Mouse (Mus musculus): ENCODE measurements around the gene Vstm4. TPM values are rescaled to one million over a fixed set of nuclear protein-coding genes. Genes with fewer than 3 reads are reported as not detected.

Gene Vstm4
- total and polyA plus RNA-seq, 3 experiments = not detected

GRCm38 (mm10) chr14:32909112-32909511, 52.6 kb downstream of the Vstm4 start:
- TF ChIP-seq GABPA (IDR thresholded peaks at IDR 0.05; ENCODE audit: insufficient replicate concordance, low read depth, low read length) (no peak), E2F4 (IDR thresholded peaks at IDR 0.05; ENCODE audit: insufficient replicate concordance, low read depth, low read length) (no peak), ELF1 (IDR thresholded peaks at IDR 0.05; ENCODE audit: low read depth, low read length) (no peak), RCOR1 (conservative IDR thresholded peaks at IDR 0.05; ENCODE audit: low read depth, low read length) (no peak), CTCF (conservative IDR thresholded peaks at IDR 0.05 in 1 of 2, IDR thresholded peaks at IDR 0.05 in 1 of 2; ENCODE audit: low read depth in 2 of 2, low read length in 2 of 2) (no peak), SMC3 (IDR thresholded peaks at IDR 0.05; ENCODE audit: low read depth, low read length) (no peak), POLR2AphosphoS2 (IDR thresholded peaks at IDR 0.05; ENCODE audit: low read depth, low read length) (no peak), ZMIZ1 (IDR thresholded peaks at IDR 0.05; ENCODE audit: low read depth, low read length) (no peak), EP300 (IDR thresholded peaks at IDR 0.05; ENCODE audit: low read length) (no peak), RAD21 (IDR thresholded peaks at IDR 0.05; ENCODE audit: low read depth, low read length) (no peak), JUN (IDR thresholded peaks at IDR 0.05; ENCODE audit: insufficient read depth, low read depth, low read length) (no peak), SIN3A (IDR thresholded peaks at IDR 0.05; ENCODE audit: low read length) (no peak), CHD2 (IDR thresholded peaks at IDR 0.05; ENCODE audit: low read length) (no peak), ETS1 (conservative IDR thresholded peaks at IDR 0.05; ENCODE audit: low read depth, low read length) (no peak), IRF4 (IDR thresholded peaks at IDR 0.05; ENCODE audit: low read depth, low read length) (no peak), TCF12 (IDR thresholded peaks at IDR 0.05; ENCODE audit: low read depth, low read length) (no peak), ZC3H11A (IDR thresholded peaks at IDR 0.05; ENCODE audit: low read depth, low read length) (no peak), HCFC1 (IDR thresholded peaks at IDR 0.05; ENCODE audit: low read depth, low read length) (no peak), MYC (IDR thresholded peaks at IDR 0.05; ENCODE audit: low read depth, low read length) (no peak)
- H3K4me1 ChIP-seq (ENCODE audit: control insufficient read depth in 1 of 2, insufficient read depth in 2 of 2) = peaks cover 0 to 4% of the 10 kb centered on the region in 2 experiments; a peak in 1 of 4 replicates
- H3K27ac ChIP-seq (ENCODE audit: insufficient read depth, low read depth) = no peak overlapping the region
- H3K9ac ChIP-seq (ENCODE audit: insufficient read depth, low read depth) = no peak overlapping the region
- no peak overlapping the region for H3K4me2 ChIP-seq (ENCODE audit: insufficient read depth, low read depth, poor library complexity, severe bottlenecking)
- no peaks in the 10 kb centered on the region for H3K79me2 ChIP-seq (replicated peaks; ENCODE audit: control insufficient read depth, extremely low read depth, insufficient read depth, poor library complexity, severe bottlenecking)
- in situ Hi-C loops (cut with MboI; ENCODE audit: low pct_ligation_motif_present, low pct_unique_long_range_greater_than_20kb, low sequenced_read_pairs) (no loop called here), dilution Hi-C loops (cut with MboI; ENCODE audit: extremely low pct_ligation_motif_present, extremely low pct_unique_long_range_greater_than_20kb, low sequenced_read_pairs) (no loop called here)
- DNase-seq (ENCODE audit: extremely low read depth) = no peak
- H3K4me3 ChIP-seq (replicated peaks in 1 of 3; ENCODE audit: low read depth in 2 of 3, low read length in 2 of 3, poor library complexity in 1 of 3) = no peak overlapping the region
- H3K9me3 ChIP-seq (replicated peaks; ENCODE audit: low read length) = no peaks in the 10 kb centered on the region
- no peaks in the 10 kb centered on the region for H3K27me3 ChIP-seq (replicated peaks)
- H3K36me3 ChIP-seq (replicated peaks in 1 of 2; ENCODE audit: control insufficient read depth in 1 of 2, insufficient read depth in 1 of 2, low read length in 1 of 2) = no peaks in the 10 kb centered on the region

- Histone ChIP-seq H3K4me1 (ENCODE audit: control insufficient read depth in 1 of 2, insufficient read depth in 2 of 2) (peaks cover 0 to 4% of the 10 kb centered on the region in 2 experiments; a peak in 1 of 4 replicates), H3K36me3 (replicated peaks in 1 of 2; ENCODE audit: control insufficient read depth in 1 of 2, insufficient read depth in 1 of 2, low read length in 1 of 2) (no peaks in the 10 kb centered on the region), H3K79me2 (replicated peaks; ENCODE audit: control insufficient read depth, extremely low read depth, insufficient read depth, poor library complexity, severe bottlenecking) (no peaks in the 10 kb centered on the region), H3K27ac (ENCODE audit: insufficient read depth, low read depth) (no peak overlapping the region), H3K4me2 (ENCODE audit: insufficient read depth, low read depth, poor library complexity, severe bottlenecking) (no peak overlapping the region), H3K9me3 (replicated peaks; ENCODE audit: low read length) (no peaks in the 10 kb centered on the region), H3K4me3 (replicated peaks in 1 of 3; ENCODE audit: low read depth in 2 of 3, low read length in 2 of 3, poor library complexity in 1 of 3) (no peak overlapping the region), H3K27me3 (replicated peaks) (no peaks in the 10 kb centered on the region), H3K9ac (ENCODE audit: insufficient read depth, low read depth) (no peak overlapping the region)
- dilution Hi-C loops (cut with MboI; ENCODE audit: extremely low pct_ligation_motif_present, extremely low pct_unique_long_range_greater_than_20kb, low sequenced_read_pairs) (no loop called here), in situ Hi-C loops (cut with MboI; ENCODE audit: low pct_ligation_motif_present, low pct_unique_long_range_greater_than_20kb, low sequenced_read_pairs) (no loop called here)
- no peak for DNase-seq (ENCODE audit: extremely low read depth)
- TF ChIP-seq USF2 (conservative IDR thresholded peaks at IDR 0.05; ENCODE audit: low read depth, low read length) (no peak), MAFK (IDR thresholded peaks at IDR 0.05; ENCODE audit: insufficient replicate concordance, low read length) (no peak), TBP (conservative IDR thresholded peaks at IDR 0.05; ENCODE audit: low read depth, low read length) (no peak), CHD1 (IDR thresholded peaks at IDR 0.05; ENCODE audit: low read depth, low read length) (no peak), ETS1 (conservative IDR thresholded peaks at IDR 0.05; ENCODE audit: low read depth, low read length) (no peak), ZMIZ1 (IDR thresholded peaks at IDR 0.05; ENCODE audit: low read depth, low read length) (no peak), JUND (conservative IDR thresholded peaks at IDR 0.05; ENCODE audit: low read depth, low read length) (no peak), POLR2AphosphoS2 (IDR thresholded peaks at IDR 0.05; ENCODE audit: low read depth, low read length) (no peak), BHLHE40 (IDR thresholded peaks at IDR 0.05; ENCODE audit: low read depth, low read length) (no peak), ZKSCAN1 (IDR thresholded peaks at IDR 0.05; ENCODE audit: borderline replicate concordance, low read depth, low read length) (no peak), SIN3A (IDR thresholded peaks at IDR 0.05; ENCODE audit: low read length) (no peak), RCOR1 (conservative IDR thresholded peaks at IDR 0.05; ENCODE audit: low read depth, low read length) (no peak), NRF1 (IDR thresholded peaks at IDR 0.05; ENCODE audit: low read depth, low read length) (no peak), ZC3H11A (IDR thresholded peaks at IDR 0.05; ENCODE audit: low read depth, low read length) (no peak)
These were observed 54.6 kb downstream of the Vstm4 start for GRCm38 (mm10) chr14:32911187-32911586.

All from CH12.LX (cell line).